Mouse (Mus musculus) fibroblast of lung, adult 2 months (primary cell): ENCODE measurements around the gene Tnmd.

Experiments used
- DNase-seq: peaks from one replicate; pipeline ENCODE4 v3.0.0-alpha.2; 2011; ENCODE audit warnings: low read depth

Gene Tnmd

DNA sequence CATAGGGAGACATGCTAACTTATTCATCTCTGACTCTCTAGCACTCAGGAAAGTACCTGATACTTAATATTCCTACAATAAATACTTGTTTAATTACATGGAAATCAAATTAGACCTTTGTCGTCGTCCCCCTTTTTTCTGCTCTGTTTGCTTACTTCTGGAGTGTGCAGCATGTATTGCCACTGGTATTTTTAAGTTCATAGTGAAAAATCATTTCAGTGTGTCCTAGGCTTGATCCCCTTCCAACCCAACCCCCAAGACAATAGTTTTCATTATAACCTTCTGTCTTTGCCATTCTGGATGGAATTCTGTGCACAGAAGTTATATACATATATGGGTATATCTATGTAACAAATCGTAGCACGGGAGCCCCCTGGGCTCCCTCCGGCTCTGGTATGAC, at the start of gene Tnmd:
Tnmd (plus strand) TSS at position 301 of the 400 bp plus-strand sequence.
- no peak for DNase-seq

- DNase-seq, result no peak
Observed at GRCm38 (mm10) chrX:133853637-133854036, 2.9 kb downstream of the Tnmd start.

DNA sequence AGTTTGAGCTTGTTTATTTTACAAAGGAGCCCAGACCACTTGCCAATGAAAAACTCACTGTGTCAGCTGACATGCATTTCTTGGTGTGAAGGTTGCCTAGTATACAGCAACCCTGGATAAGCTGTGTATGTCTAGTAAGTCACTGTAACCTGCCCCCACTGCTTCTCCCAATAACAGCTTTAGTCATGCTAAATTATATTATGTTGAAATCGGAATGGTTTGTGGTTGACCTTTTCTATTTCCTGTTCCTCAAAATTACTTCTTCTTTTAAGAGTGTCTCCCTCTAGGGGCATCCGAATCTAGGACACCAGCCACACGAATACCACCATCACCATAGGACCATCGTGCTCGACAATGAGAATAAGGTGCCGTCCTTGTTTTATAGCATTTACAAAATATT, 19.0 kb downstream of the Tnmd start:
- no peak for DNase-seq

GRCm38 (mm10) chrX:133887308-133887707, 36.5 kb downstream of the Tnmd start:
- no peak for DNase-seq

- DNase-seq, result no peak
Observed at GRCm38 (mm10) chrX:133888111-133888510, 37.3 kb downstream of the Tnmd start.

DNA sequence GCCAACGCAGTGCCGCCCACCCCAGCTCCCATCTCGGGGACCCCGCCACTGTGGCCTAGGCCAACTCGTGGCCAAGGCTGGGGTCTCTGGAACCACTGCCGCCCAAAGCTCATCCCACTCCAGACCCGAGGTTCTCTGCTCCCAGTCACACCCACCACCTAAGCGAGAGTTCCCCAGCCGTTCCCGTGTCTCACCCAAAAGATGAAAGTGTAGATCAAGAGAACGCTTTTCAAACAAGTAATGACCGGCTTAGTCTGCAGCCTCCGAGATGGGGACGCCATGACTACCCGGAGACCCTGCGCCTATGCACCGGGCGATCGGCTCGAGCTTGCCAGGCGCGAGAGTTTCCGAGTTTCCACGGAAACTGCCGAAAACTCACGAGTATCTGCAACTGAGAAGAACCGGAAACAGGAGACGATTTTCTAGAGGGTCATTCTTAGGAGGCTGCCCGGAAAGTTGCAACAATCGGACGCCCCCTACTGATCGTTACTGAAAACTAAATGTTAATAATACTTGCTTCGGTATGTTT, 47.3 kb downstream of the Tnmd start, which contains the start of gene Tspan6:
Tspan6 (minus strand) TSS at position 416 of the 529 bp plus-strand sequence.
- DNase-seq, result peak; percentile 57

DNA sequence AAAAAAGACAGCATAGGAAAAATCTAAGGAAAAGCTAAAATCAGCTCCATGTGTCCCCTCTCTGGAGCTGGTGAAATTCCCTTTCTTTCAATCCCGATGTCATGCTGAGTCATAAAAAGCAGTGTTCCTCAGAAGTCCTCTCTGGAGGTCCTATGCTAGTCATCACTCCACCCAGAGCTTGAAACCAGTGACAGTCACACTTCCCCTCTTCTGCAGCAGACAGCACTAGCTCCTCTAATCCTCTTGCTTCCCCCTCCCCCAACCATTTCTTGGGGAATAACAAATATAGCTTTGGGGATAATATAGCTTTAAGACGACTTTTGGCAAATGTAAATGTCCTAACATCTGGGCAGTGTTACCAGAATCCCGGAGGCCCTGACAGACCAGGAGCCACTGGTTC, 57.5 kb downstream of the Tnmd start, which contains the start of gene Srpx2:
Srpx2 (plus strand) TSS at position 166 of the 400 bp plus-strand sequence.
- DNase-seq, result no peak

DNA sequence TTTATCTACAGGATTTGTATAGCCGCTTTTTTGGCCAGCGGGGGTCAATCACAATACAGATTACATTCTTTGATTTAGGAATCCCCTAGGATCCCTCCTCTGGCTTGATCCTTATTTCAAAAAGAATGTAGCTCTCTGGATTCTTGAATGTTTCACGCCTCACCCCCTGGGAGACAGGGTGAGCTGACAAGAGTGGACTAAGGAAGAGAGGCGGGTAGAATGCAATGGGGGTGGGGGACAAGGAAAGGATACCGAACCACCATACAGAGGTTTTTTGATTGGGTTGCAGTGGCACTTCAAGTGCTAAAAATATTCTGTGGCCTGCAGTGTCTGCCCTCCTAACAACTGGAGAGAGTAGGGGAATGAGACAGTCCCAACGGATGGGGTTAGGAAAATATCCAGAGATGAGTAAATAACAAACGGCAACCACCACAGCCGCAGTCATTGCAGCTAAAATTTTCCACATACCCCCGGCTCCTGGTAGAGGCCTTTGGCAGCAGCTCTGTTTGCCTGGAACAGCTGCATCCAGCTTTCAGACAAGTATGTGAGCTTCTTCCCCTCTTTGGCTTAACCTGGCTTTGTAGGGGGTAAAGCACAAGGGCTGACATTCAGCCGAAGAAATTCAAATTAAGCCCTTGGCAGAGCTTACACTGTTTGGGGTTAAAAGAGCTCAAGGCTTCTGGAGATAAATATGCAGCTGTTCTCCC, 60.8 kb downstream of the Tnmd start:
- peak; percentile 60 for DNase-seq

DNA sequence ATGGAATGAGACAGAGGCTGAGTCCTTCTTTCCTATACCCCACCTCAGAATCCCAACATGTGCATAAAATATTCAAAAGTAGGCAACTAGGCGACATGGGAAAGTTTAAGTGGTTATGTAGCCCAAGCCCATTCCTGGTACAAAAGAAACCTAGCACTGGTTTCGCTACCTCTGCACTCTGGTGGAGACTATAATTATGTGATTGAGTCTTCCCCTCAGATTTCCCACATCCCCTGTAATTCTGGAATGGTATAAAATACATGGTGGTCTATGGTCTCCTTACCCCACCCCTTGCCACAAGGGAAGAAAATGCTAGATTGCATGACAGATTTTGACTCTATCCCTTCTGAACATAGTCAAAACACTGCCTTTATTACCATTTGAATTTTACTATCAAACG, 62.2 kb downstream of the Tnmd start:
- no peak for DNase-seq

DNA sequence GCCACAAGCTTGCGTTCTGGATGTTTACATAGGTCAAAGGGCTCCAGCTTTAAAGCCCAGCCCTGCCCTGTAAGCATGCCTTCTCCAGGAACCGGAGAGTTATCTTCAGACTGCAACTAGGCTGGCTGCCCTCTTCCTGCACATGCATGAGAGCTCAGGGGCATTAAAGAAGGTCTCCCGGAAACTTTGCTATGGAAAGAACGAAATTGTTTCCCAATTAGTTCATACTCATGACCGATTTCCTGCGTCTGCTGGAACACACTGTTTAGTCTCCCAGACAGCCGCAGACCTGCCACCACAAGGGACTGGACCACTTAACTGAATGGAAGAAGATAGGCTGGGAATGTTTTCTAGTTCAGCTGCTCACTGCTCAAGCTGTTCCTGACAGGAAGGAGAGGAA, 63.4 kb downstream of the Tnmd start:
- peak; percentile 35 for DNase-seq
